Mouse (Mus musculus): ENCODE data around the gene Odf2l.

DNA sequence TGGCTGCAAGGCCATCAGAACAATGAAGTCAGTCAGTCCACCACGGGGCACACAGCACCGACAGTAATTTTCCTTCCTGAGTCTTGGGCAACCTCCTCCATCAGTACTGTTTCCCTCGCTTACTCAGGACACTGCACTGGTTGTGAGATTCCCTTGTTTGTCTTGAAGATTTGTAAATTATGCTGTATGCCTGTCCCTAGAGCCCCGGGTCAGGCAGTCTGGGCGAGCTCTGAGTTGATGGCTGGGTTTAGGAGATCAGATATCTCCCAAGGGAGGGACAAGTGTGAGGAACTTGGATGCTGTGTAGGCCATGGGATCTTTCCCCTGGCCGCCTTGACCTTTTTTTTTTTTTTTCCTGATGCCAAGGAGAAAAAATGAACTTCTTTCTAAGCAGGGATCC, 19.1 kb upstream of the Odf2l start, which contains the start of gene Clca2:
- TF ChIP-seq CTCF (IDR thresholded peaks at IDR 0.05; ENCODE audit: borderline replicate concordance, control insufficient read depth, extremely low read depth, insufficient read depth, low read length, poor library complexity) = no peak
- TF ChIP-seq POLR2A (IDR thresholded peaks at IDR 0.05; ENCODE audit: control insufficient read depth, extremely low read depth, insufficient read depth, low read length, poor library complexity) = no peak

Measured in thymus, adult 2 months (tissue).